Mouse (Mus musculus) embryonic facial prominence, embryonic 12.5 days (tissue): Measurements from ENCODE around the gene Derl3. TPM values are rescaled to one million over a fixed set of nuclear protein-coding genes. Genes with fewer than 3 reads are reported as not detected.
A peak's percentile ranks its signal among the peaks of the same experiment; 100 is the strongest.
"Not testable (repeated sequence)": the region's sequence is repeated elsewhere in the genome, so short reads cannot be mapped to it uniquely, and the experiment has no call there.

Experiments
- ATAC-seq: fragments of 200-750 bp; cut with Nextera tagmentation; 2 replicates; pipeline ENCODE4 v1.8.0; 2017; ENCODE audit not compliant: insufficient number of reproducible peaks, insufficient read depth, low FRiP score, low TSS enrichment
- H3K27ac ChIP-seq: fragments of 300-500 bp; sonication (generic); 2 replicates; pipeline ENCODE4 v1.5.1; 2016; ENCODE audit warnings: mild to moderate bottlenecking
- H3K27me3 ChIP-seq: fragments of 300-500 bp; sonication (generic); 2 replicates; pipeline ENCODE4 v1.6.1; 2016; ENCODE audit warnings: mild to moderate bottlenecking, moderate library complexity
- H3K36me3 ChIP-seq: fragments of 300-500 bp; sonication (generic); 2 replicates; pipeline ENCODE4 v1.6.1; 2016; ENCODE audit warnings: mild to moderate bottlenecking
- H3K4me1 ChIP-seq: fragments of 300-500 bp; sonication (generic); 2 replicates; pipeline ENCODE4 v1.6.1; 2016
- H3K4me2 ChIP-seq: fragments of 300-500 bp; sonication (generic); replicated peaks from 2 replicates; pipeline ENCODE4 v1.6.1; 2016; ENCODE audit warnings: mild to moderate bottlenecking, moderate library complexity
- H3K4me3 ChIP-seq: fragments of 300-500 bp; sonication (generic); 2 replicates; pipeline ENCODE4 v1.5.1; 2016; ENCODE audit warnings: mild to moderate bottlenecking
- H3K9ac ChIP-seq: fragments of 300-500 bp; sonication (generic); 2 replicates; pipeline ENCODE4 v1.6.1; 2016; ENCODE audit warnings: mild to moderate bottlenecking, moderate library complexity
- H3K9me3 ChIP-seq: fragments of 300-500 bp; sonication (generic); 2 replicates; pipeline ENCODE4 v1.6.1; 2016; ENCODE audit warnings: mild to moderate bottlenecking, moderate library complexity
- WGBS: fragments of 180-500 bp; shearing (Covaris S2); methylation state at CpG from one replicate; pipeline ENCODE4 v1.1.7; 2016; 5-methylcytosine and 5-hydroxymethylcytosine counted together
- polyA plus RNA-seq: library from polyadenylated mRNA; unstranded; fragments of >200 nt; fragmentation: Nextera tagmentation; extraction: Ambion mirVana; gene quantifications from 2 replicates; pipeline ENCODE4 v1.2.1, GENCODE M21; 2016

Derl3 gene
- polyA plus RNA-seq, result 3.2 and 3.9 TPM in 2 replicates

- Histone ChIP-seq H3K9ac (peak within 1 kb of the TSS; percentile 35; the same call in 1 of the 2 replicates), H3K9me3 (no peaks in the 10 kb centered on the region), H3K4me3 (peak within 1 kb of the TSS; percentile 40), H3K4me1 (peaks cover 15% of the 10 kb centered on the region), H3K27me3 (no peaks in the 10 kb centered on the region), H3K36me3 (peaks cover 39% of the 10 kb centered on the region), H3K4me2 (peak within 1 kb of the TSS; percentile 89), H3K27ac (no peak within 1 kb of the TSS)
- WGBS, result 2% methylated on average over 50 of the region's 51 CpGs
- peak; percentile 98 for ATAC-seq
Measured at GRCm38 (mm10) chr10:75893089-75893750, at the start of gene Derl3. Derl3 (plus strand) TSS chr10:75893413.

- not testable (repeated sequence) for ATAC-seq, H3K27ac ChIP-seq, H3K4me1 ChIP-seq, H3K4me3 ChIP-seq, H3K27me3 ChIP-seq, H3K9ac ChIP-seq, H3K9me3 ChIP-seq, H3K36me3 ChIP-seq, H3K4me2 ChIP-seq
- WGBS, result 84% methylated on average over 6 of the region's 6 CpGs
Measured at GRCm38 (mm10) chr10:75843898-75844297, 49.3 kb upstream of the Derl3 start.

GRCm38 (mm10) chr10:75844800-75845199 lies 48.4 kb upstream of the Derl3 start:
- no peak overlapping the region for H3K4me2 ChIP-seq
- no peaks in the 10 kb centered on the region for H3K4me1 ChIP-seq
- WGBS, result 85% methylated on average over 1 of the region's 1 CpGs
- H3K27ac ChIP-seq, result no peak overlapping the region
- H3K4me3 ChIP-seq, result no peak overlapping the region
- no peak for ATAC-seq
- no peaks in the 10 kb centered on the region for H3K36me3 ChIP-seq
- no peaks in the 10 kb centered on the region for H3K9me3 ChIP-seq
- H3K9ac ChIP-seq, result no peak overlapping the region
- H3K27me3 ChIP-seq, result no peaks in the 10 kb centered on the region

GRCm38 (mm10) chr10:75845306-75845930 lies 47.8 kb upstream of the Derl3 start:
- Histone ChIP-seq H3K27me3 (no peaks in the 10 kb centered on the region), H3K9me3 (no peaks in the 10 kb centered on the region), H3K36me3 (no peaks in the 10 kb centered on the region), H3K27ac (no peak overlapping the region), H3K9ac (no peak overlapping the region), H3K4me3 (no peak overlapping the region), H3K4me1 (no peaks in the 10 kb centered on the region), H3K4me2 (no peak overlapping the region)
- no peak for ATAC-seq
- 84% methylated on average over 6 of the region's 6 CpGs for WGBS

GRCm38 (mm10) chr10:75848382-75848781 lies 44.8 kb upstream of the Derl3 start:
- no peak for ATAC-seq
- H3K4me3 ChIP-seq, result no peak overlapping the region
- H3K27ac ChIP-seq, result no peak overlapping the region
- 34% methylated on average over 3 of the region's 3 CpGs for WGBS
- no peak overlapping the region for H3K4me2 ChIP-seq
- peaks cover 10% of the 10 kb centered on the region; the same call in 1 of the 2 replicates for H3K4me1 ChIP-seq
- H3K27me3 ChIP-seq, result no peaks in the 10 kb centered on the region
- no peaks in the 10 kb centered on the region for H3K9me3 ChIP-seq
- no peak overlapping the region for H3K9ac ChIP-seq
- H3K36me3 ChIP-seq, result no peaks in the 10 kb centered on the region

- no peak overlapping the region for H3K4me3 ChIP-seq
- H3K4me1 ChIP-seq, result peaks cover 10% of the 10 kb centered on the region; the same call in 1 of the 2 replicates
- H3K9me3 ChIP-seq, result no peaks in the 10 kb centered on the region
- H3K9ac ChIP-seq, result 0 out of 2 replicates have a peak overlapping the region, but pooled peaks have one; percentile 36
- 5% methylated on average over 6 of the region's 6 CpGs for WGBS
- no peak for ATAC-seq
- H3K27ac ChIP-seq, result no peak overlapping the region
- H3K27me3 ChIP-seq, result no peaks in the 10 kb centered on the region
- no peak overlapping the region for H3K4me2 ChIP-seq
- no peaks in the 10 kb centered on the region for H3K36me3 ChIP-seq
Measured at GRCm38 (mm10) chr10:75851076-75851475, 42.1 kb upstream of the Derl3 start.

GRCm38 (mm10) chr10:75851681-75852080 lies 41.5 kb upstream of the Derl3 start:
- no peak overlapping the region for H3K27ac ChIP-seq
- H3K9me3 ChIP-seq, result no peaks in the 10 kb centered on the region
- no peaks in the 10 kb centered on the region for H3K36me3 ChIP-seq
- 35% methylated on average over 3 of the region's 3 CpGs for WGBS
- H3K4me3 ChIP-seq, result no peak overlapping the region
- no peak overlapping the region for H3K4me2 ChIP-seq
- peaks cover 10% of the 10 kb centered on the region; the same call in 1 of the 2 replicates for H3K4me1 ChIP-seq
- H3K9ac ChIP-seq, result no peak overlapping the region
- H3K27me3 ChIP-seq, result no peaks in the 10 kb centered on the region
- ATAC-seq, result no peak

GRCm38 (mm10) chr10:75852539-75853125 lies 40.6 kb upstream of the Derl3 start:
- no peaks in the 10 kb centered on the region for H3K27me3 ChIP-seq
- no peaks in the 10 kb centered on the region for H3K9me3 ChIP-seq
- no peak overlapping the region for H3K4me3 ChIP-seq
- H3K9ac ChIP-seq, result no peak overlapping the region
- H3K4me1 ChIP-seq, result peaks cover 10% of the 10 kb centered on the region; the same call in 1 of the 2 replicates
- peaks cover 9% of the 10 kb centered on the region for H3K36me3 ChIP-seq
- no peak overlapping the region for H3K4me2 ChIP-seq
- no peak overlapping the region for H3K27ac ChIP-seq
- WGBS, result 93% methylated on average over 12 of the region's 12 CpGs
- no peak for ATAC-seq

- Histone ChIP-seq H3K36me3 (peaks cover 16% of the 10 kb centered on the region), H3K4me2 (no peak overlapping the region), H3K9ac (no peak overlapping the region), H3K9me3 (no peaks in the 10 kb centered on the region), H3K27ac (no peak overlapping the region), H3K27me3 (no peaks in the 10 kb centered on the region), H3K4me3 (no peak overlapping the region), H3K4me1 (peaks cover 13% of the 10 kb centered on the region)
- 30% methylated on average over 10 of the region's 10 CpGs for WGBS
- no peak; the same call in 1 of the 2 replicates for ATAC-seq
Measured at GRCm38 (mm10) chr10:75853452-75853851, 39.8 kb upstream of the Derl3 start.

- 52% methylated on average over 5 of the region's 5 CpGs for WGBS
- no peak for ATAC-seq
- H3K9me3 ChIP-seq, result no peaks in the 10 kb centered on the region
Measured at GRCm38 (mm10) chr10:75854096-75854495, 39.1 kb upstream of the Derl3 start.

GRCm38 (mm10) chr10:75854791-75855190 lies 38.4 kb upstream of the Derl3 start:
- no peaks in the 10 kb centered on the region for H3K9me3 ChIP-seq
- H3K27ac ChIP-seq, result no peak overlapping the region
- peaks cover 20% of the 10 kb centered on the region for H3K4me1 ChIP-seq
- H3K9ac ChIP-seq, result no peak overlapping the region
- whole genome bisulfite sequencing, result 84% methylated on average over 6 of the region's 6 CpGs
- H3K4me2 ChIP-seq, result no peak overlapping the region
- peaks cover 18% of the 10 kb centered on the region for H3K36me3 ChIP-seq
- no peak for ATAC-seq
- H3K4me3 ChIP-seq, result no peak overlapping the region
- H3K27me3 ChIP-seq, result no peaks in the 10 kb centered on the region

More at GRCm38 (mm10) chr10:75854096-75854495, 39.1 kb upstream of the Derl3 start:
- H3K9ac ChIP-seq, result no peak overlapping the region
- no peak overlapping the region for H3K4me3 ChIP-seq
- no peak overlapping the region for H3K27ac ChIP-seq
- peaks cover 18% of the 10 kb centered on the region for H3K36me3 ChIP-seq
- peaks cover 19% of the 10 kb centered on the region for H3K4me1 ChIP-seq
- no peak overlapping the region for H3K4me2 ChIP-seq
- no peaks in the 10 kb centered on the region for H3K27me3 ChIP-seq
